Mouse (Mus musculus): Measurements from ENCODE around the gene Fam129b.
A peak's percentile ranks its signal among the peaks of the same experiment; 100 is the strongest.

Gene Fam129b

GRCm38 (mm10) chr2:32860799-32861198, 15.1 kb upstream of the Fam129b start:
- no peak for DNase-seq

- no peak for DNase-seq
Observed at GRCm38 (mm10) chr2:32863317-32863716, 12.6 kb upstream of the Fam129b start.

DNA sequence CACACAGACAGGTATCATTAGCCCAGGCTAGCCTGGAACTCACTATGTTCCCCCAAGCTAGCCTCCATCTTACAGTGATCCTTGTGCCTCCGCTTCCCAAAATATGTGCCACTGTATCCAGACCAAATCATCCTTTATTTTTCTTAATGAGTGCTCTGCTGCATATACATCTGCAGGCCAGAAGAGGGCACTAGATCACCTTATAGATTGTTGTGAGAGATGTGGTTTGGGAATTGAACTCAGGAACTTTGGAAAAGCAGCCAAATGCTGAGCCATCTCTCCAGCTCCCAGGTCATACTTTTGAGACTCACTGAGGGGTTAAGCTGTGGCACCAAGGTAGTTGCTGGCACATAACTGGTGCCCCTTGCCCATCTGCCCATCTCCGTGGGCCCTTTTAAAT, 11.2 kb upstream of the Fam129b start:
- DNase-seq = peak; percentile 32 to 33

GRCm38 (mm10) chr2:32867354-32867753, 8.6 kb upstream of the Fam129b start:
- no peak for DNase-seq

DNA sequence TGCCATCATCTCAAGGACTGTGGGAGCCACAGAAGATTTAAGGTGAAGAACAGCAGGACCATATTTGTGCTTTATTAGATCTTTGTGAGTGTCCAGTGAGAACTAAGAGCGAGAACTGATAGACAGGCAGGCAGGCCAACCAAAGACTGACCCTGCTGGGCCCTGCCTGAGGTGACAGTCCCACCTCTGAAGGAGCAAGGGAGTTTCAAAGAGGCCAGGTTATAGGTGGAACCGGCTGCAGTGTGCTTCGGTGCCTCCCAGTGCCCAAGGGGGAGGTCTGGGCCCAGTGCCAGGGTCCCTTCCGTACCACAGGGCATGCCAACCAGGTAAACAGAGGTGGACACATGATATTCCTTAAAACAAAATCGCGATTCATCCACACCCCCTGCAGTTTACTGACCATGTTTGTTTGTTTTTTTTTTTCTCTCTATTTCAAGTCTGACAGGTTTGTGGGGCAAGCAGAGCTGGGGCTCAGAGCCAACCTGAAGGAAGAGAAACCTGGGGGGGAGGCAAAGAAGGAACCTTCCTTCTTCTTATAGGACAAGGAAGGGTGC, 6.1 kb upstream of the Fam129b start:
- DNase-seq = no peak

DNA sequence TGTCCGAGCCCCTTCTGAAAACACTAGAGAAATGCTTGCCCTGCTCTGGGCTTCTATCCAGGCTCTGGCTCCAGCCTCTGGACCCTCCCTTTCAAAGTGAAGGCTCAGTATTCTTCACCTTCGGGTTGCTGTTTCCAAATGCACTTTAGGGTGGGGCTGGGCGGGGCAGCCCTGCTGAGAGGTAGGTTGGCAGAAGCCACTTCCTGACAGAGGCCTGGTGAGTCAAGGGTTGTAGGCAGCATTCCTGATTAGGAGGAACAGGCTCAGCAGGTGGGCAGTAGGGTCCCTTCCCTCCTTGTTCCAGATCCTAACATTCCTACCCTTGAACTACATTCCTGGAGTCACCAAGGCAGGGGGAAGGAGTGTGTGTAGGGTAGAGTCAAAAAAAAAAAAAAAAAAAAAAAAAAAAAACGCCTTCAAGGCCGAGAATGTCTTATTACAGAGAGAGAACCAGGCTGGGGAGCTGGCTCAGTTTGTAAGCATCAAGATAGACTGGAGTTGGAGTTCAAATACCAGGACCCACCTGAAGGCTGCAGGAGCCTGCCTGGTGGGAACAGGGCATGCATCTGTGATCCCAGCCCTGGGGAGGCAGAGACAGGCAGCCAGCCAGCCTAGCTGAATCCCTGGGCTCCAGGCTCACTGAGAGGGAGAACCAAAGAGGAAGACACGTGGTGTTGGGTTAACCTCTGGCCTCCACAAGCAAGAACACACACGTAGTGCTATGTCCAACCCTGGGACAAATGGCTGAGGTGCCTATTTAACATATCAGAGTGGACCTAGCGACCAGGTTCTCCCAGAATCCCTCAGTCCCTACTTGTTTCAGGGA, 5.4 kb upstream of the Fam129b start:
- no peak for DNase-seq

- no peak for DNase-seq
Observed at GRCm38 (mm10) chr2:32874070-32874469, 1.8 kb upstream of the Fam129b start.

DNA sequence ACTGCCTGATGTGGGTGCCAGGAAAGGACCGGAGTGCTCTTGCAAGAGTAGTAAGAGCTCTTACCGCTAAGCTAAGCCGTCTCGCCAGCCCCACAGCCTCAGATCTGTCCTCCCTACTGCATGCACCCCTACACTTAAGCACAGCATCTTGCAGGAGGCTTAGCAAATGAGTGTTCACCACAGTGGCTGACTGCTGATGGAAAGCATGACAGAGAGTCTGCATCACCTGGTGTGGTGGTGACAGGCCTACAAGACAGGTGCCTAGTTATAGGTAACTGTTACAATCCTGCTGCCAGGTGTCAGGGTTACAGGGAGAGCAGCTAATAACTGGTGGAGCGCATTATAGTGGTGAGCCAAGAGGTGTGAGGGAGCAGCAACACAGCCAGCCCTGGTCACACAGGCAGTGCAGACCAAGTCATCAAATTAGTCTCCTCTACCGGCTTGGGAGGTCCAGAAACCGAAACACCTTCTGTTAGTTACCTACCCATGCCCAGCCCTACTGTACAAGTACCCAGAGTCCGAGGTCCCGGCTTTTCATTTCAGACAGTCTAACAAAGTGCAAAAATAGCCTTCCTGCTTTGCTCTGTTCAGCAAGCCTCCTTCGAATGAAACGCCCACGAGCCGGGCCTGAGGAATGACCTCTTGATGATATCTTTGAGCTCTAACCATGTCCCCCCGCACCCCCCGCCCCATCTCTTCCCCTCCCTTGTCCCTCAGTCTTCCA, 801 bp upstream of the Fam129b start:
- no peak for DNase-seq

DNA sequence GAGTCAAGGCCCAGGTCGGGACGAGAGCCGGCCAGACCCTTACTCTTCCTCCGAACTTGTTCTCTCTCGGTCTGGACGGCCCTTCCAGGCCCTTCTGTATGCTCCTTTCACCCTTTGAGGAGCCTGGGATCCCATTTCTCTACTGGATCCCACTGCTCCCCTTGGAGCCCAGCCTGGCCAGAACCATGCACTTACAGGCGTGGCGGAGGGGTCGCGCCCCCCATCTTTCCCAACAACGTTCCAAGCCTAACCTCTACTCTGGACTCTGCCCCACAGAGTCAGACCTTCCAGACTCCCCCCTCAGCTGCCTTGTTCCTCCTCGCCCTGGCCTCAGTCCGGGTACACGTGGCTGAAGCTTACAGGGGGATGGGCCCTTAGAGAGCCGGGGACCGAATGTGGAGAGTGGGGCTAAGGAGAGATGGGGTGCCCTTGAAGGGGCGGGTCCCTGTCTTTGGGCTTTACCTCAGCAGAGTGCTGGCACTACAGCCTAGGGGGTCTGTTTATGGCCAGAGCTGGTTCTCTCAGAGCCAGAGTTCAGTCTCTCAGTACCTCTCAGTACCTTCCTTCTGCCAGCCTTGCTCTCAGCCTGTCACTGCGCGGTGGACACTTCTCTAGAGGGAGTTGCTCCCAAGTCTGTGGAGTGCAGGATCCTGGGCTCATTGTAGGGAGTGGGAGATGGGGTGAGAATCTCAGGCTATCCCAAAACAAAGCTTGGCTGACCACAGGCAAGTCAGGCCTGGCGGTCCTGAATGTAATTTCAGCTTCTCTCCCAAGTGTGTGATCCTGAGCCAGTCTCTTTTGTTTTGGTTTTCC, 782 bp downstream of the Fam129b start:
- peak in 1 of 2 experiments; percentile 13 for DNase-seq

GRCm38 (mm10) chr2:32877303-32877702, 1.4 kb downstream of the Fam129b start:
- no peak for DNase-seq

DNA sequence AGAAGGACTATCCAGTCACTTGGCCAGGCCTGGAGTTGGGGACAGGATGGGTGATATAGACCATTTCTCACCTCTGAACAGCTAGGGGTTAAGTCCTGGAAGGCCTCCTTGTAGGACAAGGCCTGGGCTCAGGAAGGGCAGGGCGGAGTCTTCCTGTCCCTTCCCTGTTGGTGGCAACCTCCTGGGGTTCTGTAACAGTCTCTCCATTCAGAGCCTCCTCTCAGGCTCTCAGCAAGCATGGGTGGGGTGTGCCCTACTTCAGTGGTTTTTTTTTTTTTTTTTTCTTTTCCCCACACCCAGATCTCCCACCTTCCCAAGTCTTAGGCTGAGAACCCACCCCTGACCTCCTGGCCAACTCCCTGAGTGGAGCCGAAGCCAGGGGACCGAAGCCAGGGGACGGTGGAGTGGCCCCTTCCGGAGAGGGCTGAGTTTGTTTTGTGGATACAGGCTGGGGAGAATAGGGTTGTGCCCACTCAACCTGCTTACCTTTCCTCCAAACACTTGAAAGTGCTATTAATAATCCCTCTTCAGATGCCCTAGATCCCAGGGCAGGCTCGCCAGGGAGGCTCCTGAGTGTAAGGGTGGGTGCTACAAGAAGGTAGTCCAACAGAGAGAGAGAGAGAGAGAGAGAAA, 2.0 kb downstream of the Fam129b start:
- no peak for DNase-seq

DNA sequence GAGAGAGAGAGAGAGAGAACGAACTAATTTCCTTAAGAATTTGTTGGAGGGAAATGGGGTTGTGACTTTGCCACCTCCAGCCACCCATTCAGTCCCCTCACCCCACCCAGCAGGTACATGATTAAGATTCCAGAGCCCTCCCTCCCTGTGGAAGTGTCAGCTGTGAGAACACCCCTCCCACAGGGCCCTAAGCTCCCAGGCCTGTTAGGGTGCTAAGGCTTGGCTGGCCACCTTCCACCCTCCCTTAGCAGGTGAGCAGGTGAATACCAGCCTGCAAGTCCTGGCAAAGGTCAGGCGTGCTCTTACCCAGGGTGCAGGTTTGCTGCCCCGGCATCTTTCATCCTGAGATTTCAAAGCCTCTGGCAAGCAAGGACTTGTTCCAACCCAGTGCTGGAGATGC, 2.5 kb downstream of the Fam129b start:
- no peak for DNase-seq

GRCm38 (mm10) chr2:32879593-32879992, 3.7 kb downstream of the Fam129b start:
- no peak for DNase-seq

DNA sequence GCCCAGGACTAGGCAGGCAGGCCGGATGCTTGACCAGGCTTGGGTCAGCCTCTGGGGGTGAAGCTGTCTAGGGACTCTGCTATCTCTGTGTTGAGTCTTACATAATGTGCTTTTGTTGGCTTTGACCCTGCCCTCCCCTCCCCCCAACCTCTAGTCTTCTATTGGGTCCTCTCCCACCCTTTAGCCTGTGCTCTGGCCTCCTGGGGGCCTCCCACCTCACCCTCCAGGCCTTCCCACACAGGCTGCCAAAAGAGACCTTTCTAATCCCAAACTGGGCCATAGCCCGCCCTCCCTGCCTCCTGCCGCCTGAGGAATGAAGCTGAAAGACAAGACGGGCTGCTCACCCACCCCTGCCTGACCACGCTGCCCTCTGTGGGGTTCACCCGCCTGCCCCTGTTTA, 5.1 kb downstream of the Fam129b start:
- no peak for DNase-seq

DNA sequence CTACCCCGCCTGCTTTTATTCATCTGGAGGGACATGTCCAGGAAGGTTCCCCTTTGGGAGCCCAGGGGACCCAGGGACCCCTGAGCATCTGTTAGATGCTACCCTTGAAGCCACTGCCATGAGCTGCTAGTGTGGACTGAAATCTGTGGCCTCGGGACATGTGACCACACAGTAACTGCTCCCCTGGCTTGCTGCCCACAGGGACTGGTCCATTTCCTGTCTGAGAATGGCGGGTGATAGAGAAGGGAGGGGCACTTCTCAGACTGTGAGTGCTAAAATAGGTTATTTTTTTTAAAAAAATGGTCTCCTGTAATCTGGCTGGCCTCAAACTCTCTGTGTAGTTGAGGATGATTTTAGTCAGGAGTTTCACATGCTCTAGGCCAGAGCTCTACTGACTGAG, 5.8 kb downstream of the Fam129b start:
- DNase-seq = peak; percentile 40 to 41

DNA sequence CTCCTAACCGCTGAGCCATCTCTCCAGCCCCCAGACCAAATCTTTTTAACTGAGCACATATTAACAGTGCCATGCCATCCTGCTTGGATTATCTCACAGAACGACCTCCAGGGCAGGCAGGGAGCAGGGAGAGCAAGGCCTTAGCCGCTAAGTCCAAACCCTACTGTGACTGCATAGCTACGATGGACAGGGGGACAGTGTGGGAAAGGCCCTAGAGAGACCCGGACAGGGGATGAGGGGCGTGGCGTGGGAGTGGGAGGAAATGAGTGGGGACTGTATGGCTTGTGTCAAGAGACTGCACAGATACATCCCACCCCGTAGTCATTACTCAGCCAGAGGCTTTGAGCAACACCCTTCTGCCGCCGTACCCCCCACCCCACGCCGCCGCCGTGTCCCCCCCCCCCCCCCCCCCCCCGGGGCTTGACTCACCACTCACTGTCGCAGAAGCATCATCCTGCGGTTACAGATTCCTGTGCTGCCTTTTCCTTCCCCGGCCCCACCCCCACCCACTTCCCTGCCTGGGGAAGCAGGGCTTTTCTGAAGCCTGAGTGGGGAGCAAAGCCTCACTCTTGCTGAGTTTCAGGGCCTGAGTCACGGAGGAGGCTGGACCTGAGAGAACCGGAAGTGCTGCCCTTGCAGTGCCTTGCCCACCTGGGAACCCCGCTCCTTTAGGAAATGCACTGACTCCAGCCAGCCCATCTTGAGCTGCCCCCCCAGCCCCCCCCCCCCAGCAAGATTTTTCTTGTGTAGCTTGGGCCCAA, 6.5 kb downstream of the Fam129b start:
- DNase-seq = peak; percentile 18 to 33

DNA sequence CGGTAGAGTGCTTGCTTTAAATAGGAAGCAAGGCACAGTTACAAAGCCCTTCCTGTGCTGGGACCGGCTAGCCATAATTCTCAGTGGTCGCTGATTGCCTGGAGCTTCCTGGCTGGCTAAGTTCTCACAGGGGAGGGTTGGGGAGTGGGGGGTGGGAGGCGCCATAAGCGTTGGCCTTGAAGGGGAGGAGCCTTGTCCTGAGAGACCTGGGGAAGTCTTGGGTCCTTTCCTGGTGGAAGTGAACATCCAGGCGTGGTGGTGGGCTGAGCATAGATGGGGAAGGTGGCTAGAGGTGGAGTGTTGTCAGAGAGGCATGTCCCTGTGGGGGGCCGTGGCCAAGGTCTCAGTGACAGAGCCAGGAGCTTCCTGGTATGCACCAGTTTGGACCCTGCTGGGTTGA, 8.8 kb downstream of the Fam129b start:
- DNase-seq = no peak

- no peak for DNase-seq
Observed at GRCm38 (mm10) chr2:32888029-32888428, 12.1 kb downstream of the Fam129b start.

DNA sequence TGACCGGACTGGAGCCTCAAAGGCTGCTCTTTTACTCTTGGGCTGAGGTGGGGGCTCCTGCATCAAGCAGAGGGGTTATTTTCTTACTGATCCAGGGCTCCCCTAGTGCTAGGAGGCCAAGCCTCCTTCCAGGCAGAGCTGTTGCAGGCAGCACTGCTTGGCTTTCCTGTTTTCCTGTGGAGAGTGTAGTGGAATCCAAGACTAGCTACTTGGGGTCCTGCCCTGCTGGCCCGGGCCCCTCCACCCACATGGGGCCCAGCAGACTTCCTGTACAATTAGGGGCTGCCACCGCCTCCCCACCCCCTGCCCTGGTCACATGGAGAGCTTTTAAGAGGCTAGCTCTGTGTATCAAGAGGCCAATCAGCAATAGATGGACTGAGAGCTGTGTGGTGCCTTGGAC, 12.6 kb downstream of the Fam129b start:
- no peak for DNase-seq

DNA sequence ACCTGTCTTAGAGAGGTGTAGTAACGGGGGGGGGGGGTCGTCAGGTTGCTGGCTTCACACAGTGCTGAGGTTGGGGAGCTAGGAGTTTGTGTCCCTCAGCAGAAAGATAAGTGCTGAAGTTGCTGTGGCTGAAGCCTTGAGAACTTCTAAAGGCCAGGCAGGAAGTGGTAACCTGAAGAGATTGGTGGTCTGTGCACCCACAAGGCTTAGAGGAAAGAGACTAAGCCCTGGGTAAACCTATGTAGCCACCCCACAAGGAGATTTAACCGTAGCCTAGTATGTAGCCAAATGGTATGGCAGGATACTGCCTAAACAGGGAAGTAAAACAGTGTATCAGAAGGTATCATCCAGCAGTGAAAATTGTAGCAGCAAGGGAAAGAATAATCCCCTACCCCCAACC, 14.4 kb downstream of the Fam129b start:
- no peak for DNase-seq

DNA sequence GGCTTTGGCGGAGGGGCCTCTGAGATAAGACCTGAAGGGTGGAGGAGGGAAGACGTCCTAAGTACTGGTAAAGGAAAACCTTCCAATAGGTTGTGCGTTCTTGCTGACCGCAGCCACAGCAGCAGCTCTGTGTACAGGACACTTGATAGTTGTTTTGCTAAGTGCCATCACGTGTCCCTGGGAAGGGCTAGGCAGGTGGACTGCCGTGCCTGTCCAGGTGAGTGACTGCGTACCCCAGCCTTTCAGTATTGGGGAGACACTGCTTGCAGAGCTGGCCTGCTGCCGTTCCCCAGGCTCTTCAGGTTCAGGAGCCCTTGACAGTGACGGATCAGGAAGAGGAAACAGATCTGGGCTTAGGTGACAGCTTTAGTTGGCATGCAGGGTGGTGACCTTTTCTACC, 15.4 kb downstream of the Fam129b start:
- no peak for DNase-seq

DNA sequence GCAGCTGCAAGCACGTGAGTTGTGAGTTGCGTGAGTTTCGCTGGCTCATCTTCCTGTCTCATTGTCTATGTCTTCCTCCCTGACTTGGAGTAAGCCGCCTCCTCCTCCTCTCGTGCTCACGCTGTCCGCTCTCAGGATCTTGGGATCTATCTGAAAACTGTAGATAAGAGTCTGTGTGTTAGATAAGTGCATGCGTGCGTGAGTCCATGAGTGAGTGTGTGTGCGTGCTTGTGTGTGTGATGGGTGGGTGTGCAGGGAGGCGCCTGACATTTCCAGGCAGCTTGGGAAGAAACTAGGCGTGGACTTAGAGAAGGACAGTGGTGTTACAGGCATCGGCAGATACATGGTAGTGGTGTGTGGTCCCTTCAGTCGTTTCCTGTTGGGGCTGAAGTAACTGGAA, 16.6 kb downstream of the Fam129b start:
- no peak for DNase-seq

Measured in B cell, adult 2 months (primary cell).